Mouse (Mus musculus) ES-Bruce4 (cell line): ENCODE data around the gene Pdxp.

Experiments used
- CTCF ChIP-seq: IDR thresholded peaks from one replicate; pipeline ENCODE4 v1.8.1; 2011; ENCODE audit warnings: low read depth, low read length
- EP300 ChIP-seq: IDR thresholded peaks from 2 replicates; pipeline ENCODE4 v1.6.1; 2011; ENCODE audit warnings: low read depth, low read length; ENCODE audit not compliant: insufficient read depth
- POLR2A ChIP-seq: IDR thresholded peaks from one replicate; pipeline ENCODE4 v1.8.1; 2011; ENCODE audit warnings: low read length; ENCODE audit not compliant: insufficient read depth

DNA sequence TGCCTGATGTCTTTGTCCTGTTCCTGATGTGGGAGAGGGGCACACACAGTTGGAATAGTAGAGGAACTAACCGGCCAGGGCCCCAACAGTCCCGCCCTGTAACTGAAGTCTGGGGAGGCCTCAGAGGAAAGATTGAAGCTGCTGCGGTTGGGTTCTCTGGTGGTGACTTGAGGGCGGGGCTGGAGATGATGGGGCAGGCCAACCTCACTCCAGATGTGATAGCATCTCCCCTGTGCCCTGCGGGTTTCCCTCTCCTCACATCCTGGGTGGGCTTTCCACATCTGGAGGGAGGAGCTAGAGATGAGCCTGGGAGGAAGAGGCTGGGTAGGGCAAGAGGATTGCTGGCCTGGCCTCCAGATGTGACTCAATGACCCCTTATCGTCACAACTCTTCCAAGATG is 9.9 kb downstream of the Pdxp start:
- no peak for TF ChIP-seq EP300
- no peak for TF ChIP-seq CTCF
- no peak for TF ChIP-seq POLR2A
